Mouse (Mus musculus) embryonic fibroblast, embryonic 13.5 days (primary cell): ENCODE measurements around the gene Evpl.

Experiments
- CTCF ChIP-seq: IDR thresholded peaks from 2 replicates; pipeline ENCODE4 v1.5.1; 2011; ENCODE audit warnings: mild to moderate bottlenecking, control low read depth, low read length, moderate library complexity, borderline replicate concordance; ENCODE audit not compliant: insufficient read depth
- POLR2A ChIP-seq: IDR thresholded peaks from 2 replicates; pipeline ENCODE4 v1.6.1; 2011; ENCODE audit warnings: low read depth, mild to moderate bottlenecking, control low read depth, low read length, moderate library complexity

DNA sequence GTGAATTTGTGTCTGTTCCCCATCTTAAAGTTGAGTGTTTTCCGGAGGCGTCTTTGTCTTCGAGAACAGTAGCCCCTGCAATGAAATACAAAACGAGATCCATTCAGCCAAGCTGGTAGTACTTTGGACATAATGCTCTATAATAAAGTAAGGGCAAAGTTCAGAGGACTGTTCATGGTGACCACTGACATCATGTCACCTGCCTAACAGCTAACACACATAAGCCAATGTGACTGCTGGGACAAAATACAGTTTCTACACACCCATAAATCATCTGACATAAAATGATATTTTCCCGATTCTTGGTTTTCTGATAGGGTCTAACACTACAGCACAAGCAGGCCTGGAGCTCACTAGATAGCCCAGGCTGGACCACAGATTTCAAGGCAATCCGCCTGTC, 30.4 kb upstream of the Evpl start:
- TF ChIP-seq CTCF (no peak), POLR2A (no peak)
